Mouse (Mus musculus) ES-Bruce4 (cell line): ENCODE measurements around the gene Bloc1s4. TPM values are rescaled to one million over a fixed set of nuclear protein-coding genes. Genes with fewer than 3 reads are reported as not detected.
A peak's percentile ranks its signal among the peaks of the same experiment; 100 is the strongest.

ENCODE experiments used
- H3K27ac ChIP-seq: 2 replicates; pipeline ENCODE4 v1.5.1; 2012; ENCODE audit warnings: low read length, inconsistent platforms; ENCODE audit not compliant: insufficient read depth
- H3K27me3 ChIP-seq: 2 replicates; pipeline ENCODE4 v1.6.1; 2012; ENCODE audit warnings: mild to moderate bottlenecking, low read length, inconsistent platforms; ENCODE audit not compliant: control insufficient read depth, poor library complexity, insufficient read depth, severe bottlenecking
- H3K36me3 ChIP-seq: 2 replicates; pipeline ENCODE4 v1.6.1; 2012; ENCODE audit warnings: inconsistent platforms, mild to moderate bottlenecking, low read length, moderate library complexity; ENCODE audit not compliant: control insufficient read depth, poor library complexity, insufficient read depth, severe bottlenecking
- H3K4me1 ChIP-seq: one replicate; pipeline ENCODE4 v1.8.1; 2011; ENCODE audit warnings: low read length; ENCODE audit not compliant: control insufficient read depth, insufficient read depth
- H3K4me3 ChIP-seq: 2 replicates; pipeline ENCODE4 v1.5.1; 2011; ENCODE audit warnings: low read depth, mild to moderate bottlenecking, low read length
- H3K9ac ChIP-seq: 2 replicates; pipeline ENCODE4 v1.6.1; 2012; ENCODE audit warnings: low read depth, mild to moderate bottlenecking, inconsistent platforms; ENCODE audit not compliant: poor library complexity, severe bottlenecking
- H3K9me3 ChIP-seq: replicated peaks from 2 replicates; pipeline ENCODE4 v1.6.1; 2012; ENCODE audit warnings: mild to moderate bottlenecking, low read length, inconsistent platforms; ENCODE audit not compliant: control insufficient read depth, poor library complexity, insufficient read depth, severe bottlenecking
- CTCF ChIP-seq: IDR thresholded peaks from one replicate; pipeline ENCODE4 v1.8.1; 2011; ENCODE audit warnings: low read depth, low read length
- EP300 ChIP-seq: IDR thresholded peaks from 2 replicates; pipeline ENCODE4 v1.6.1; 2011; ENCODE audit warnings: low read depth, low read length; ENCODE audit not compliant: insufficient read depth
- POLR2A ChIP-seq: IDR thresholded peaks from one replicate; pipeline ENCODE4 v1.8.1; 2011; ENCODE audit warnings: low read length; ENCODE audit not compliant: insufficient read depth
- polyA plus RNA-seq: library from polyadenylated mRNA; stranded (reverse); fragments of >200 nt; gene quantifications from 2 replicates; pipeline ENCODE4 v1.2.4, GENCODE M21; 2011; ENCODE audit warnings: low read depth; ENCODE audit not compliant: missing spikeins, insufficient read depth, insufficient read length

The Bloc1s4 gene
- polyA plus RNA-seq, 1 experiment = 8.6 TPM

- TF ChIP-seq CTCF = no peak
- no peak for TF ChIP-seq POLR2A
Measured at GRCm38 (mm10) chr5:36712553-36713534, 35.6 kb downstream of the Bloc1s4 start.

GRCm38 (mm10) chr5:36711863-36712262, 36.6 kb downstream of the Bloc1s4 start:
- no peak overlapping the region for H3K9ac ChIP-seq
- no peaks in the 10 kb centered on the region for H3K27me3 ChIP-seq
- no peaks in the 10 kb centered on the region for H3K9me3 ChIP-seq
- H3K4me1 ChIP-seq = no peaks in the 10 kb centered on the region
- TF ChIP-seq EP300 (no peak), CTCF (no peak), POLR2A (no peak)
- H3K36me3 ChIP-seq = no peaks in the 10 kb centered on the region
- H3K4me3 ChIP-seq = no peak overlapping the region
- no peak overlapping the region for H3K27ac ChIP-seq

More at GRCm38 (mm10) chr5:36712553-36713534, 35.6 kb downstream of the Bloc1s4 start:
- peak overlapping the region; percentile 39 for H3K4me3 ChIP-seq
- H3K4me1 ChIP-seq = no peaks in the 10 kb centered on the region
- 0 out of 2 replicates have a peak overlapping the region, but pooled peaks have one; percentile 11 for H3K9ac ChIP-seq
- H3K36me3 ChIP-seq = no peaks in the 10 kb centered on the region
- no peaks in the 10 kb centered on the region for H3K27me3 ChIP-seq
- no peaks in the 10 kb centered on the region for H3K9me3 ChIP-seq
- H3K27ac ChIP-seq = no peak overlapping the region

DNA sequence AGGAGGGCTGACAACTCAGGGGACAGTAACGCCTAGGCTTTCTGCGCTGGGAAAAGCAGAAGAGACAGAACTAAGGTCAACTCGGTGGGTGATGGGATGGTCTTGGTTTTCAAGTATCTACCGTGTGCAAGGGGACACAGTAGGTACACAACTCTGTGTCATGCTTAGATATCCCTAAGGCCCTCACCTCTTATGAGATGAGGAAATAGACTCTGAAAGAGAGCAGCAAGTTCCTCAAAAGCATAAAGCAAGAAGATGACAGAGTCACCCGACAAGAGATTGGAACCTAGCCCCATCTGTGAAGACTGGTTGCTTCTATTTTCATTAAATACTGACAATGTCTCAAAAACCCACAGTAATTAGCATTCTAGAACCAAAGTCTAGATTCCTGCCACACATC, 42.7 kb downstream of the Bloc1s4 start:
- TF ChIP-seq EP300 (no peak), CTCF (no peak), POLR2A (no peak)
- Histone ChIP-seq H3K9ac (no peak overlapping the region), H3K27me3 (no peaks in the 10 kb centered on the region), H3K27ac (no peak overlapping the region), H3K36me3 (no peaks in the 10 kb centered on the region), H3K9me3 (no peaks in the 10 kb centered on the region), H3K4me1 (no peaks in the 10 kb centered on the region), H3K4me3 (no peak overlapping the region)

DNA sequence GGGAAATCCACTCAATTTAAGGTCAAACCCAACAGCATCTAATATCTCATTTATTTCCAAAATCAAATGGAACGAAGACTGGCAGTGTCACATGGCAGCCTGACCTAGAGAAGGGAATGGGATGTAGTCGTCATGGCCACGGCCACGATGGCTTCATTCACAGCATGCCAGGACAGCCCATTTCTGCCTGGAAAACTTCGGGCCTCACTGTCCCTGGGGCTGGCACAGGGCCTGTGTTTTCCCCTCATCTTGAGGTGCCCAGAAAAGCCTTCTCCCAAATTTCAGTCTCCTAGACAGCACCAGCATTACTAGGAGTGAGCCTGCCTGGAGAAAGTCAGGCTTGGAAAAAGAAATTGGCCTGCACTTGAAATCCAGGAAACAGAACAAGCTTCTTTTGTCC, 43.1 kb downstream of the Bloc1s4 start:
- TF ChIP-seq CTCF (no peak), POLR2A (no peak), EP300 (no peak)
- no peak overlapping the region for H3K9ac ChIP-seq
- H3K27me3 ChIP-seq = no peaks in the 10 kb centered on the region
- no peaks in the 10 kb centered on the region for H3K9me3 ChIP-seq
- no peaks in the 10 kb centered on the region for H3K36me3 ChIP-seq
- no peak overlapping the region for H3K27ac ChIP-seq
- H3K4me3 ChIP-seq = no peak overlapping the region
- no peaks in the 10 kb centered on the region for H3K4me1 ChIP-seq

DNA sequence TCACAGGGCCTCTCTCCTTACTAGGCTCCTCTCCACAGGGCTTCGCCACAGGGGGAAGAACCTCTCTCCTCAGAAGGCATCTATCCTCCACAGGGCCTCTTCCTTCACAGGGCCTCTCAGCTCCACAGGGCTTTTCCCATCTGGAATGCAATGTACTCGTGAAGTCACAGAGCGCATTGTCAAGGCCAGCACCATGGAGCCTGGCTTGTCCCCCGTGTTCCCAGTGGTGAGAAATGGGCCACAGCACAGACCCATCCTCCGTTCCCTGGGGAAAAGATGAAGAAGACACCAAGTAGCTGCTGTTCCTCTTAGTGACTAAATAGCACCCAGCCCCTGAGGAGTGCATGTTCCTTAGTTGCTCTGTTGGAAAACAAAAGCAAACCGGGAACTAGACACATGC, 43.8 kb downstream of the Bloc1s4 start:
- Histone ChIP-seq H3K9me3 (no peaks in the 10 kb centered on the region), H3K4me3 (no peak overlapping the region), H3K4me1 (no peaks in the 10 kb centered on the region), H3K27me3 (no peaks in the 10 kb centered on the region), H3K9ac (no peak overlapping the region), H3K27ac (no peak overlapping the region), H3K36me3 (no peaks in the 10 kb centered on the region)
- no peak for TF ChIP-seq POLR2A
- TF ChIP-seq CTCF = no peak
- TF ChIP-seq EP300 = no peak
